In the genomic region with DNA sequence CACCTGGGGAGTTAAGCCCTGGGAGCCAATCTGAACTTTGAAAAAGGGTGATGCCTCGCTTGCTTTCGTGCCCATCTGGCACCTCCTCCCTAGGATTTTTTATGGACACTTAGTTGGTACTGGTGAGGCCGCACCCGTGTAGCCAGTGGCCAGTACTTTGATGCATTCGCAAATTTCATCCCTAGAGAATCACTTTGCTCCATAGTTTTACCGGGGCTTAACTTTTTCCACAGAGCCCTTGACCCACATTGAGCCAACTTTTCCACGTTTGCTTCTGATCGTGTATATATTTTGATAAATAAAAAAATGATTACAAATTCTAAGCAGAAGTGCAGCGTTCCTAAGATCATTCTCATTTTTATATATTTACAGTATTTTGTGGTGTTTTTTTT, we compare ENCODE assay signal across 8 mouse cellular contexts. TPM values are rescaled to one million over a fixed set of nuclear protein-coding genes. Genes with fewer than 3 reads are reported as not detected.
A peak's percentile ranks its signal among the peaks of the same experiment; 100 is the strongest.
DNase-seq lines count a peak whose midpoint lies in the region; ATAC-seq and TF ChIP-seq lines count a peak whose summit lies in the region.

No protein-coding gene starts in this region.

- ATAC-seq in embryonic facial prominence, embryonic 13.5 days (ENCODE audit: insufficient number of reproducible peaks, insufficient read depth, low FRiP score, low TSS enrichment, low read depth): no peak
- peak; percentile 37 for ATAC-seq in intestine, embryonic 16.5 days
- ATAC-seq in neural tube, embryonic 13.5 days (ENCODE audit: low read depth): no peak

- peak overlapping the region; percentile 79 for H3K9ac ChIP-seq in embryonic facial prominence, embryonic 13.5 days
- H3K9ac ChIP-seq in intestine, embryonic 16.5 days (ENCODE audit: low read depth, low read length): peak overlapping the region; percentile 79
- peak overlapping the region; percentile 72 for H3K9ac ChIP-seq in neural tube, embryonic 13.5 days

- intact Hi-C loops in left cerebral cortex, adult 2 months (cut with DNase I): no loop called here
- intact Hi-C loops in left cerebral cortex, postnatal 10 days (cut with DNase I): no loop called here
- intact Hi-C loops in gastrocnemius, postnatal 14 days (cut with DNase I; ENCODE audit: low total_unique reads): no loop called here

- H3K4me2 ChIP-seq in embryonic facial prominence, embryonic 13.5 days: peak overlapping the region; percentile 58
- H3K4me2 ChIP-seq in intestine, embryonic 16.5 days (ENCODE audit: low read depth, low read length): peak overlapping the region; percentile 50
- H3K4me2 ChIP-seq in neural tube, embryonic 13.5 days: peak overlapping the region; percentile 56

- DNase-seq in left cerebral cortex, adult 2 months (ENCODE audit: extremely low spot score in 1 of 2, low spot score in 2 of 2): no peak
- DNase-seq in left cerebral cortex, postnatal 10 days (ENCODE audit: extremely low spot score in 1 of 2, low spot score in 2 of 2): no peak
- no peak for DNase-seq in left cerebral cortex, adult 11 months (ENCODE audit: low spot score)
- DNase-seq in gastrocnemius, postnatal 14 days: no peak
- DNase-seq in layer of hippocampus, adult 9-10 months (ENCODE audit: low spot score): no peak

- WGBS in embryonic facial prominence, embryonic 13.5 days: 21% methylated on average over 9 of the region's 9 CpGs
- WGBS in intestine, embryonic 16.5 days: 20% methylated on average over 9 of the region's 9 CpGs
- 21% methylated on average over 9 of the region's 9 CpGs for WGBS in neural tube, embryonic 13.5 days

- H3K27ac ChIP-seq in left cerebral cortex, adult 2 months: peak overlapping the region; percentile 54; the same call in 1 of the 2 replicates
- H3K27ac ChIP-seq in embryonic facial prominence, embryonic 13.5 days: peak overlapping the region; percentile 85; the same call in 1 of the 2 replicates
- peak overlapping the region; percentile 53; the same call in 1 of the 2 replicates for H3K27ac ChIP-seq in intestine, embryonic 16.5 days (ENCODE audit: low read length)
- peak overlapping the region; percentile 81 for H3K27ac ChIP-seq in neural tube, embryonic 13.5 days (replicated peaks)

- peak overlapping the region; percentile 68 for H3K4me3 ChIP-seq in left cerebral cortex, adult 2 months
- H3K4me3 ChIP-seq in embryonic facial prominence, embryonic 13.5 days: peak overlapping the region; percentile 62
- H3K4me3 ChIP-seq in intestine, embryonic 16.5 days (ENCODE audit: low read length): peak overlapping the region; percentile 68
- peak overlapping the region; percentile 67 for H3K4me3 ChIP-seq in neural tube, embryonic 13.5 days

- no peak for TF ChIP-seq CTCF in left cerebral cortex, adult 2 months (IDR thresholded peaks at IDR 0.05)

- H3K9me3 ChIP-seq in embryonic facial prominence, embryonic 13.5 days: no peaks in the 10 kb centered on the region
- H3K9me3 ChIP-seq in intestine, embryonic 16.5 days (ENCODE audit: control insufficient read depth, low read length): no peaks in the 10 kb centered on the region
- H3K9me3 ChIP-seq in neural tube, embryonic 13.5 days: no peaks in the 10 kb centered on the region

- no peaks in the 10 kb centered on the region for H3K27me3 ChIP-seq in embryonic facial prominence, embryonic 13.5 days
- H3K27me3 ChIP-seq in intestine, embryonic 16.5 days (replicated peaks; ENCODE audit: control insufficient read depth, insufficient read depth, low read length): no peaks in the 10 kb centered on the region; the same call in 1 of the 2 replicates
- no peaks in the 10 kb centered on the region for H3K27me3 ChIP-seq in neural tube, embryonic 13.5 days

- no peaks in the 10 kb centered on the region for H3K4me1 ChIP-seq in embryonic facial prominence, embryonic 13.5 days
- H3K4me1 ChIP-seq in intestine, embryonic 16.5 days (ENCODE audit: control insufficient read depth, insufficient read depth, low read length): no peaks in the 10 kb centered on the region
- H3K4me1 ChIP-seq in neural tube, embryonic 13.5 days (replicated peaks): peaks cover 14% of the 10 kb centered on the region

- no peaks in the 10 kb centered on the region; the same call in 1 of the 2 replicates for H3K36me3 ChIP-seq in embryonic facial prominence, embryonic 13.5 days
- H3K36me3 ChIP-seq in intestine, embryonic 16.5 days (ENCODE audit: control insufficient read depth, insufficient read depth, low read length): no peaks in the 10 kb centered on the region
- peaks cover 5% of the 10 kb centered on the region; the same call in 1 of the 2 replicates for H3K36me3 ChIP-seq in neural tube, embryonic 13.5 days

RNA-seq across cellular contexts. Expression of a gene that starts 0.8 kb away (rescaled TPM):
- 100 to 1,000 TPM; 126 to 127 TPM for total RNA-seq in left cerebral cortex, adult 2 months (2021)
- total RNA-seq in left cerebral cortex, postnatal 10 days (2021): 100 to 1,000 TPM; 174 to 204 TPM
- polyA plus RNA-seq in embryonic facial prominence, embryonic 13.5 days (2015; fragmentation: Nextera tagmentation; extraction: Ambion mirVana): 136 and 146 TPM in 2 replicates
- polyA plus RNA-seq in intestine, embryonic 16.5 days (2015; fragmentation: Nextera tagmentation; extraction: Ambion mirVana): 95.2 and 110 TPM in 2 replicates
- polyA plus RNA-seq in neural tube, embryonic 13.5 days (2015; fragmentation: Nextera tagmentation; extraction: Ambion mirVana): 108 and 118 TPM in 2 replicates
- 10 to 100 TPM; 74.1 to 76.0 TPM for total RNA-seq in gastrocnemius, postnatal 14 days (2021)

RNA-seq across cellular contexts. Expression of a gene that starts 41.6 kb away (rescaled TPM):
- total RNA-seq in left cerebral cortex, adult 2 months (2021): 100 to 1,000 TPM in 1 of 2 experiments, 10 to 100 TPM in 1; 96.9 to 127 TPM
- 10 to 100 TPM; 69.2 to 78.0 TPM for total RNA-seq in left cerebral cortex, postnatal 10 days (2021)
- polyA plus RNA-seq in embryonic facial prominence, embryonic 13.5 days (2015; fragmentation: Nextera tagmentation; extraction: Ambion mirVana): 2.6 and 3.5 TPM in 2 replicates
- 1.3 TPM in 2 replicates for polyA plus RNA-seq in intestine, embryonic 16.5 days (2015; fragmentation: Nextera tagmentation; extraction: Ambion mirVana)
- 33.8 and 34.4 TPM in 2 replicates for polyA plus RNA-seq in neural tube, embryonic 13.5 days (2015; fragmentation: Nextera tagmentation; extraction: Ambion mirVana)
- under 1 TPM; 0.16 to 0.82 TPM for total RNA-seq in gastrocnemius, postnatal 14 days (2021)

Comparison
In these comparisons a context has a peak if more than half of its experiments do, and no peak if none do; other contexts are left out.
1. RNA of a gene that starts 41.6 kb away (total RNA-seq): 96.9 to 127 TPM in left cerebral cortex, adult 2 months and 69.2 to 78.0 TPM in left cerebral cortex, postnatal 10 days; 0.16 to 0.82 TPM in gastrocnemius, postnatal 14 days; every median in the first group is over 10 times any median in the second.
2. Peak in every context shown above with its lines, with median percentiles within 50 percentile points of each other: H3K27ac ChIP-seq, H3K4me3 ChIP-seq, H3K4me2 ChIP-seq and H3K9ac ChIP-seq.